ENCODE assay signal across 13 mouse cellular contexts in the genomic region with DNA sequence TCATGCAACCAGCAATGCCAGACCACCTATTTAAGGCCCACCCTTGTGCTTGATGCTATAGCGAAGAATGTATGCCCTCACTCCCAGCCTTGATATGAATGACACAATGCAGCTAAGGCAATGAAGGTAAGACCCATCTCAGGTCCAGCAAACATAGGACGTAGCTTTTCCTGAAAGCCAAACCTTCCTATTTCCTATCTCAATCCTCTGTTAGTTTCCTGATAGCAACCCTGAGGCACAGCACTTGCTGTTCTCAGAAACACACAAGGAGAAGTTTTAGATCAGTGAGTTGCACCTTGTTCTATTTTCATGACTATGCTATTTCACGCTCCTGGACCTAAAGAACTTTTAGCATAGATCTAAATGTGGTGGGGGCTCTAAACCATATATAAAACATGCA. TPM values are rescaled to one million over a fixed set of nuclear protein-coding genes. Genes with fewer than 3 reads are reported as not detected.
DNase-seq lines count a peak whose midpoint lies in the region; ATAC-seq and TF ChIP-seq lines count a peak whose summit lies in the region.
"Had no signal": no experiment of that assay in that cellular context is flagged by ENCODE, and none has a peak within 500 bp of the region (broad histone marks: within the 10 kb centered on the region; RNA-seq: fewer than 3 reads in every experiment).

No protein-coding gene starts in this region.

- peaks cover 17% of the 10 kb centered on the region for H3K4me1 ChIP-seq in heart, embryonic 16.5 days (ENCODE audit: control insufficient read depth, insufficient read depth, low read length)
- H3K4me1 ChIP-seq in spleen, adult 2 months (ENCODE audit: control insufficient read depth, insufficient read depth, insufficient read length) = peaks cover 19% of the 10 kb centered on the region
- peaks cover 3% of the 10 kb centered on the region; the same call in 1 of the 2 replicates for H3K4me1 ChIP-seq in embryonic fibroblast, embryonic 13.5 days (ENCODE audit: control insufficient read depth, insufficient read depth, low read length)

- no peak overlapping the region for H3K9ac ChIP-seq in heart, embryonic 16.5 days (ENCODE audit: low read length)
- H3K9ac ChIP-seq: midbrain, embryonic 12.5 days had no signal

- H3K9me3 ChIP-seq in heart, embryonic 16.5 days (replicated peaks; ENCODE audit: control insufficient read depth, low read length) = no peaks in the 10 kb centered on the region
- H3K9me3 ChIP-seq: midbrain, embryonic 12.5 days had no signal

- H3K27ac ChIP-seq in heart, embryonic 16.5 days (ENCODE audit: low read length) = no peak overlapping the region
- no peak overlapping the region; the same call in 1 of the 2 replicates for H3K27ac ChIP-seq in spleen, adult 2 months (ENCODE audit: insufficient read depth, low read length)
- no peak overlapping the region for H3K27ac ChIP-seq in embryonic fibroblast, embryonic 13.5 days (ENCODE audit: insufficient read depth, low read length)
- H3K27ac ChIP-seq: left cerebral cortex, adult 2 months; midbrain, embryonic 12.5 days had no signal

- no peak for TF ChIP-seq POLR2A in spleen, adult 2 months (IDR thresholded peaks at IDR 0.05; ENCODE audit: low read depth, low read length)
- TF ChIP-seq POLR2A in embryonic fibroblast, embryonic 13.5 days (IDR thresholded peaks at IDR 0.05; ENCODE audit: low read depth, low read length) = no peak

- TF ChIP-seq CTCF in spleen, adult 2 months (IDR thresholded peaks at IDR 0.05; ENCODE audit: extremely low read depth, insufficient read depth, insufficient read length, insufficient replicate concordance) = no peak
- TF ChIP-seq CTCF in embryonic fibroblast, embryonic 13.5 days (IDR thresholded peaks at IDR 0.05; ENCODE audit: borderline replicate concordance, insufficient read depth, low read length) = no peak

- no peaks in the 10 kb centered on the region for H3K36me3 ChIP-seq in heart, embryonic 16.5 days (ENCODE audit: control insufficient read depth, insufficient read depth)
- H3K36me3 ChIP-seq in spleen, adult 2 months (ENCODE audit: control insufficient read depth, insufficient read depth, low read length) = peaks cover 6% of the 10 kb centered on the region
- H3K36me3 ChIP-seq: midbrain, embryonic 12.5 days had no signal

- H3K4me3 ChIP-seq in heart, embryonic 16.5 days (ENCODE audit: low read length) = no peak overlapping the region; the same call in 1 of the 2 replicates
- H3K4me3 ChIP-seq in spleen, adult 2 months (ENCODE audit: extremely low read depth, insufficient read depth, insufficient read length) = peak overlapping the region; percentile 11; the same call in 1 of the 2 replicates
- peak overlapping the region; percentile 32 for H3K4me3 ChIP-seq in embryonic fibroblast, embryonic 13.5 days (ENCODE audit: insufficient read depth, low read length)

- peak overlapping the region; percentile 38 for H3K4me2 ChIP-seq in heart, embryonic 16.5 days (ENCODE audit: low read depth, low read length)

- 76% methylated on average over 3 of the region's 3 CpGs for WGBS in heart, embryonic 16.5 days
- WGBS in spleen, adult 2 months = 43% methylated on average over 3 of the region's 3 CpGs

- ATAC-seq in heart, embryonic 16.5 days (replicated peaks; ENCODE audit: extremely low read depth, insufficient read depth, low FRiP score) = no peak
- no peak for ATAC-seq in megakaryocyte-erythroid progenitor cell, adult 5-6 weeks (replicated peaks; ENCODE audit: low FRiP score, low TSS enrichment, poor library complexity, severe bottlenecking)

- DNase-seq in heart, adult 18-20 months = no peak
- DNase-seq in spleen, adult 2 months (ENCODE audit: low read depth in 1 of 2, low spot score in 2 of 2) = no peak
- no peak for DNase-seq in spleen, postnatal 10 days (ENCODE audit: low spot score in 2 of 2)
- no peak for DNase-seq in frontal cortex, postnatal 36 days (ENCODE audit: low spot score in 2 of 2)
- DNase-seq: adrenal gland, adult 8-10 months; cerebellum, postnatal 10 days; right cerebral cortex, postnatal 14 days; thymus, adult 2 months had no signal

- no peaks in the 10 kb centered on the region for H3K27me3 ChIP-seq in heart, embryonic 16.5 days (ENCODE audit: control insufficient read depth, insufficient read depth, low read length)
- no peaks in the 10 kb centered on the region for H3K27me3 ChIP-seq in spleen, adult 2 months (ENCODE audit: control insufficient read depth, insufficient read depth, low read length)

RNA-seq across cellular contexts. Expression of a gene that starts 2.1 kb away (rescaled TPM):
- 2.8 and 4.0 TPM in 2 replicates for polyA plus RNA-seq in heart, embryonic 16.5 days (2015; fragmentation: Nextera tagmentation; extraction: Ambion mirVana)
- total RNA-seq in heart, adult 18-20 months (2021) = 1 to 10 TPM; 1.5 to 3.2 TPM
- 12.2 and 13.0 TPM in 2 replicates for polyA plus RNA-seq in spleen, adult 2 months (2012; rRNA removed)
- 7.6 and 8.2 TPM in 2 replicates for polyA plus RNA-seq in embryonic fibroblast, embryonic 13.5 days (2011; ENCODE audit: insufficient read length, low read depth, missing spikeins)
- total RNA-seq in megakaryocyte-erythroid progenitor cell, adult 5-6 weeks (2014; fragmentation: Nextera tagmentation) = 7.6 and 9.5 TPM in 2 replicates
- total RNA-seq in megakaryocyte-erythroid progenitor cell, adult 5-6 weeks (2017) = 43.5 and 64.0 TPM in 2 replicates
